Mouse (Mus musculus): ENCODE measurements around the gene Gse1.
A peak's percentile ranks its signal among the peaks of the same experiment; 100 is the strongest.

The Gse1 gene

GRCm38 (mm10) chr8:120300601-120301141 lies 72.4 kb downstream of the Gse1 start:
- peak; percentile 84 to 85 for DNase-seq

- DNase-seq, result no peak
Measured at GRCm38 (mm10) chr8:120302941-120303675, 74.9 kb downstream of the Gse1 start.

- DNase-seq, result no peak
Measured at GRCm38 (mm10) chr8:120304097-120304496, 75.8 kb downstream of the Gse1 start.

GRCm38 (mm10) chr8:120305800-120306385 lies 77.6 kb downstream of the Gse1 start:
- no peak for DNase-seq

GRCm38 (mm10) chr8:120307103-120307502 lies 78.8 kb downstream of the Gse1 start:
- DNase-seq, result peak in 1 of 2 experiments; percentile 57

GRCm38 (mm10) chr8:120307528-120307927 lies 79.3 kb downstream of the Gse1 start:
- no peak for DNase-seq

DNA sequence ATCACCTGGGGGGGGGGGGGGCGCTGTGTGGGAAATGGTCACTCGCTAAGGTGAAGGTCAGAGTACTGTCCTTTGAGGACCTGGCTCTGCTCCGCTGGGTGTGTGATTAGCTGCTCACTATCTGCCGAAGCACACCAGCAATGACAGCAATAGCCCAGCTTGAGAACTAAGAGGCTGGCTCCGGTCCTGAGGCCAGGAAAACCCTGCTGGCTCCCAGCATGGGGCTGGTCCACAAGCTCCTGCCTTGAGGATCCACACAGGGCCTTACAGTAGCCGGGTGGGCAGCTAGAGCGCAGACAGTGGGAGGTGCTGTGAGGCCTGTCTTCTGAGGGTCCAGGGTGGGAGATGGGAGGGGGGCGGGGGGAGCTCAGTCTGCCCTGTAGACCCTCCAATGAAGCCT lies 79.9 kb downstream of the Gse1 start:
- DNase-seq, result no peak

DNA sequence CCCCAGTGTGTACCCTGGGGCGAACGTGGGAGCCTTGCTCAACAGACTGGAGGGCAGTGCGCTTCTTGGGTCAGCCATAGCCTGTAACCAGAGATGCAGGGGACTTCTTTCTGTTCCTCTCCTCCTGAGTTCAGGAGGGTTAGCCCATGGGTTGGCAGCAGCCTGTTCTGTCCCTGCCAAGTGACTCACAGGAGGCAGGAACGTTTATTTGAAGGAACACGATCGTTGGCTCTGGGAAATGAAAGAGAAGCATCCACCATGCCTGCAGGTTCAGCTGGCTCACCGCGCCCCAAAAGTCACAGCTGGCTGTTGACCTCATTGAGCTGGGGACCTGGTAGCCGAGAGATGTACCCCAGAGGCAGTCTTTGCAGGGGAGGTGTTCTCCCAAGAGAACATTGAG lies 80.3 kb downstream of the Gse1 start:
- DNase-seq, result no peak

GRCm38 (mm10) chr8:120309326-120309725 lies 81.1 kb downstream of the Gse1 start:
- no peak for DNase-seq

DNA sequence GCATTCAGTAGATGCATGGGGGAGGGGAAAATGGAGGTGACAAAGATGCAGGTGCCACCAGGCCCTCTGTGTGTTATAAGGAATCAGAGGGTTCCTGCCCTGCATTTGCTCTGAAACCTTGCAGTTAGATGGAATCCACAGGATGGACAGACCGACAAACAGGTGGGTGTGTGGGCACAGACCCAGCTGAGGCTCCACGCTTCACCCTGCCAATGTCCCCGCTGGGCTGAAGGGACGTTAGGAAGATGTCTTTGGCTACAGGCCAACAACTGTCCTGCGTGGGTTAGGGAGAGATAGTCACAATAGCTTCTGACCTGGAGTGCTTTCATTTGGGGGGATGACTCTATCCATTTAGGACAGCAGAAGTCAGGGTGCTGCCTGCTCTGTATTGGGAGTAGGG lies 81.8 kb downstream of the Gse1 start:
- DNase-seq, result no peak

DNA sequence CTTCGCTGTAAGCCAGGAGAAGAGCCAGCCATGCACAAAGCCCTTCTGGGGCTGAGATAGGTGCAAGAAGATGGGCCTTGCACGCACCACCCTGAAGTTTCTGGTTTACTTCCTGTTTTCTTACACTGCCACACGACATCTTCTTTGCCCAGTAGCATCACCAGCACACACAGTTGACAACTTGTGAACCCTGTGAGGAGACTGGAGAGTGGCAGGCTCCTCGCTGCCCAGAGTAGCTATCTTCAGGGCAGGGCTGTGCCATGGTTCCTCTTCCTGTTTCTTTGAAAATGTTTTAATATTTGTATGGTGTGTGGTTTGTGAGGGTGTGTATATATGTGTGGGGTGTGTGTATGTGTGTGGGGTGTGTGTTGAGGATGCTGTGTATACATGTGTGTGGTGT lies 84.2 kb downstream of the Gse1 start:
- no peak for DNase-seq

GRCm38 (mm10) chr8:120313674-120314073 lies 85.4 kb downstream of the Gse1 start:
- DNase-seq, result no peak

- DNase-seq, result no peak
Measured at GRCm38 (mm10) chr8:120314932-120315331, 86.7 kb downstream of the Gse1 start.

DNA sequence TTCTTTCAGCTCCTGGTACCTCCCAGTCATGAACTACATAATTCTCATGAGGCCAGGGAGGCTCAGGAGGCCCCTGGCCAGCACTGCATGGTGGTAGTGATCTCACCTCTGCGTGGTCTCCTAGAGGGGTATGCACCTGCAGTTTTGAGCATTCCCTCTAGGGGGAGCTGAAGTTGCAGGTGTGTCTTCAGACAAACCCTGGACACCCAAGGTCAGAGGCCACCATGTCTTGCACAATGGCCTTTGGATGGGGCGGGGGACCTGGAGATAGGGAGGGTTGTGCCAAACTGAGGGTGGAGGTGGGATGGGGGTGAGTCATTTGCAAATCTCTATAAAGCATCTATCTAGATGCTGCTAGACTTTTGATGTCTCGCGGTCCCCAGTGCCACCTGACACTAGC lies 87.4 kb downstream of the Gse1 start:
- DNase-seq, result peak in 1 of 2 experiments; percentile 42

DNA sequence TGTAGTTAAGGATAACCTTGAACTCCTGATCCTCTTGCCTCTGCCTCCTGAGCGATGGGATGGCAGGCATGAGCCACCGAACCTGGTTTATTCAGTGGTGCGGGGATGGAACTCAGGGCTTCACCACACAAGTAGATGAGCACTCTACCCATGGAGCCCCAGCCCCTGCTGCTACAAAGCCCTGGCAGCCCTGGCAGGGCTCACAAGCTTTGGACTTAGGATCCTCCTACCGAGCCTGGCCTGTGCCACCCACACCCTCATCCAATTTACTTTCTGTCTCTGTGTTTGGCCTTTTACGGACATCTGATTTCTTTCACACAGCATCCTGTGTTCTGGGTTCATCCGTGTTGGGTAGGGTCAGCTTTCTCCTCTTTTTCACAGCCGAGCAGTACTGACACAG lies 88.5 kb downstream of the Gse1 start:
- no peak for DNase-seq

- no peak for DNase-seq
Measured at GRCm38 (mm10) chr8:120317118-120317824, 89.0 kb downstream of the Gse1 start.

DNA sequence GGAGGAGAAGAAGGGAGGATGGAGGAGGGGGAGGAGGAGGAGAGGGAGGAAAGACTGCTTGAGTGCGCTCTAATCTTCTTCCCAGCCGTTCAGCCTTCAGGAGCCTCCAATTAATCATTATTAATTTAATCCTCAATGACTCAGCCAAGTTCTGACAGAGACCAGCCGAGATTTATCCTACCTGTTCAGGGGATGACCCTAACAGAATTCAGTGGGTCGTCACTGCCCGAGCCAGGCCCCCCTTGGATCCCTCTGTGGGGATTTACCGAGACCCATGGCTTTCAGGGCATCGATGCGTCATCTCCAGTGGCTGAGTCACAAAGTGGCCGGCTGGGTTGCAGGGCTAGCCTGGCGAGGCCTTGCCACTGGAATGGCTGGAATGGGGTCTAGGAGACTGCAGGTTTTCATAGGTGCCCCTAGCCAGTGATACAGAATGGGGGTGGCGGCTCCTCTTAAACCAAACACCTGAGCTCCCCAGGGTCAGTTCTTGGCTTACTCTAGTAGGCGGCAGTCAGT lies 90.3 kb downstream of the Gse1 start:
- DNase-seq, result no peak

DNA sequence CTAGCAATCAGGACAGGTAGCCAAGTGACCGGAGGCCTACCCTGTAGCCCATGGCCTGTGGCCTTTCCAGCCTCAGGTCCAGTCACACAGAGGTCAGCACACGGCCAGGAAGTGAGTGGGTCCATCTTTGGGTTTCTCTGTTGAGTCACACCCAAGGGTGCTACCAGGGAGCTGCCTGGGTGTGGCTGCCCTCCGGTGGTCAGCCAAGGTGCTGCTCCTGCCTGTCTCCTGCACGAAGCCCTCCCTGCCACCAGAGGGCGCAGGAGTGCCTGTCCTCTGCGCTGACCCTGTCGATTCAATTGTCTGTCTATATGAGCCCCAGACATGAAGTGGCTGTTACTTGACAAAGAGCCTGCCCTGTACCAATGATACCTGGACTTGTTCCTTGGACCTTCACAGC lies 91.2 kb downstream of the Gse1 start:
- peak; percentile 84 to 87 for DNase-seq

DNA sequence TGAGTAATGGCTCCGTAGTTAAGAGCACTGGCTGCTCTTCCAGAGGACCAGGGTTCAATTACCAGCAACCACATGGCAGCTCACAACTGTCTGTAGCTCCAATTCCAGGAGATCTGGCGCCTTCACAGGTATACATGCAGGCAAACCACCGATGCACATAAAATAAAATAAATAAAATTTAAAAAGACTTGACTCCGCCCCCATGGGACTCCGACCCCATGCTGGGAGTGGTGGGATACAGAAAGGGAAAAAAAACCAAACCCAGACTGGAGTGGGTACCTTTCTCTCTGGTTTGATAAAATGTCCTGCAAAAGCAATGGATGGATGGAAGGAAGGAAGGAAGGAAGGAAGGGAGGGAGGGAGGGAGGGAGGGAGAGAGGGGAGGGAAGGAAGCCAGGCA lies 91.9 kb downstream of the Gse1 start:
- no peak for DNase-seq

DNA sequence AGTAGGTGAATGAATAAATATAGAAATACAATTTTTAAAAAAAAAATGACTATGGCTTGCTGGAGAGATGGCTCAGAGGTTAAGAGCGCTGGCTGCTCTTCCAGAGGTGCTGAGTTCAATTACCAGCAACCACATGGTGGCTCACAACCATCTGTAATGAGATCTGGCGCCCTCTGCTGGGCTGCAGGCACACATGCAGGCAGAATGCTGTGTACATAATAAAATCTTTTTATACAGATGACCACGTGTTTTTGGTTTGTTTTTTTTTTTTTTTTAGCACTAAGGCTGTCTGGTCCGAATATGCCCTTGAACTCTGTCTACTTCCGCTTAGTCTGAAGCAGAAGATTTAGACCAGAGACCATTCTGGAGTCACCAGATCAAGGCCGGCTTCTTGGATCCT lies 93.5 kb downstream of the Gse1 start:
- DNase-seq, result peak; percentile 55 to 59

DNA sequence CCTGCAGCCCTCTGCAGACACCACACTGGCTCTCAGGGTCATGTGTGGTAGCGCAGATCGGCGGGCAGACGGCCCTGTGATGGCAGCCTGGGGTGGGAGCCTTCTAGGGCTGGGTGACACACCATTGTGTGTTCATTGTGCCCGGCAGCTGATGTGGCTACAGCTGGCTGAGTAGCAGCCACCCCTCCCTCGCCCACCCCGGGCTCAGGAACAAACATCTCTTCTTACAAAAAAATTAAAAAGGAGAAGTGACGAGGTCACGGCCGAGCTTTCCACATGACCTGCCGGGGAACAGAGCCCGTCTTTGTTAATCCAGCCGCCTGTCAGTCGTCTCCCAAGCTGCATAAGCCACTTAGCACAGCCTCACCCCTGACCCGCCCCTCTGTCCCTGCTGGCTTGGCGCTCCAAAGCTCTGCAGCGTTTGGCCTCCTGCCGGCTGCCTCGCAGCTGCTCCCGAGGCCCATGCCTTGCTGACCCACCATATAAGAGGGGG lies 94.7 kb downstream of the Gse1 start:
- peak; percentile 75 to 82 for DNase-seq

GRCm38 (mm10) chr8:120324555-120324954 lies 96.3 kb downstream of the Gse1 start:
- DNase-seq, result peak; percentile 33 to 57

- DNase-seq, result no peak
Measured at GRCm38 (mm10) chr8:120325172-120325767, 97.0 kb downstream of the Gse1 start.

Data from kidney, postnatal 4 days (tissue).